Mouse (Mus musculus) left cerebral cortex, adult 11 months (tissue): Measurements from ENCODE around the gene Rpgrip1l.

ENCODE experiments used
- DNase-seq: peaks from one replicate; pipeline ENCODE4 v3.0.0; 2022; ENCODE audit warnings: low spot score

Rpgrip1l gene

DNA sequence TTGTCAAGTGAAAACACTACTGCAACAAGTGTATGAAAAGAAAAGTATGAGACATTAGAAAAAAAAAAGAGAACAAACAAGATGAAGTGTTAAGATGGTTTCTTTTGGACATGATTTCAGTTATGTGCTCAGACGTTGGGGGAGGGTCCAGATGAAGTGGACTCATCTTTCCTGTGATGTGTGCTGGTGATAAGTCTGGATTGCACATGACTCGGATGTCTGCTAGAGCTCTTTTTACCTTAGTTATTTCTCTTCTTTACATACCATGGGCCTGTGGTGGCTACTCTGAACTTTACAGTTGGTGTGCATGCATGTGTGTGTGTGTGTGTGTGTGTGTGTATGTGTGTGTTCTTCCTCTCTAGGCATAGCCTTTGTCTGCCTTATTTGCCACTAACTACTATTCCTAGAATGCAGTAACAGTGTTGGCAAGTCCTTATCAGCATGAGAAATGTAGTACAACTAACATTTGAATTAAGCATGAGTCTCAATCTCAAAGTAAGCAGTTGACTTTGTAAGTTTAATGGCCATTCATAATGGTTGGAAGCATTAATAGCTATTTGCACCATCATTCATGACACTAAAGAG lies 43.6 kb downstream of the Rpgrip1l start:
- no peak for DNase-seq

GRCm38 (mm10) chr8:91264564-91264963 lies 48.5 kb downstream of the Rpgrip1l start:
- no peak for DNase-seq

- DNase-seq: no peak
These were observed 49.1 kb downstream of the Rpgrip1l start for GRCm38 (mm10) chr8:91263939-91264338.

GRCm38 (mm10) chr8:91261598-91261997 lies 51.5 kb downstream of the Rpgrip1l start:
- no peak for DNase-seq

- no peak for DNase-seq
These were observed 62.1 kb downstream of the Rpgrip1l start for GRCm38 (mm10) chr8:91250966-91251365.

DNA sequence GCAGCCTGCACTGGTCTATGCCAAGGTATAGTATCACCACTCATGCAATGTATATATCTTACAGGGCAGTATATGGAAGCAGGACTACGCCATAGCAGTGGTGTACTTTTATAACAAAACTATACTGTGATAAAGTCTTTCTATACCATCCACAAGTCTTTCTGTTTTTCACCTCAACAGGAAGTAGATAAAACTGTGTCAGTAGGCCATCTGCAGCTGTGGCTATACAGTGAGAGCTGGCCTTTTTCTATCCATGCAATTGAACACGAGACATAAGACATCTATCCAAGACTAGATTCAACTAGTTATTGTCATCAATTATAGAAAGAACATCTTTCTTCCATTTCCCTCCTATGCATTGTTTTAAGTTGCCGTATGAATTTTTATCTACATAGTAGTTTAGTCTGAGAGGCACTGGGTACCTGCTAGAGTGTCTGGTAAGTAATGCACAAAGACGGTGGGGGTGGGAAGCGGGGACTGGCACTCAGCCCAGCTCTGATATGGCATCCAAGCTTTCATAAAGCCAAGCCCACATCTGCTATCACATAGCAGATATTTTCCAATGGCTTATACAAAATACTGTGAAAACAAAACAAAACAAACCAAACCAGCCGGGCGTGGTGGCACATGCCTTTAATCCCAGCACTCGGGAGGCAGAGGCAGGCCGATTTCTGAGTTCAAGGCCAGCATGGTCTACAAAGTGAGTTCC lies 63.1 kb downstream of the Rpgrip1l start:
- no peak for DNase-seq

GRCm38 (mm10) chr8:91245821-91246454 lies 67.1 kb downstream of the Rpgrip1l start:
- no peak for DNase-seq

DNA sequence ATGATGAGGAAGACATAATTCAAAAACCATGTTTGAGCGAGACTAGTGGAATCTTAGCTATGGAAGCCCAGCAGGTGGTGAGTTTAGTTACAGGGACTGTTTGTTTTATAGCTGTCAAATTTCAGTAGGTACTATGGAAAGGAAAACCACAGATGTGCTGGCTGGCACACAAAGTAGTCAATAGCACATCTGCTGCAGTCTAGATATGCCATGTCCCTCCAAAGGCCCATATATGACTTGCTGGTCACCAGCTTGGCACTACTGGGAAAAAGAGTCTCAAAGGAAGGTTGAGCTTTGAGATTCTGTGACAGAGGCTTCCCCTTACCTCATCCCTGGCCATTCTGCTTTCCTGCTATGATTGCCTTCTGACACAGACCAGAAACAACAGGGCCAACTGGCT lies 70.3 kb downstream of the Rpgrip1l start:
- no peak for DNase-seq

DNA sequence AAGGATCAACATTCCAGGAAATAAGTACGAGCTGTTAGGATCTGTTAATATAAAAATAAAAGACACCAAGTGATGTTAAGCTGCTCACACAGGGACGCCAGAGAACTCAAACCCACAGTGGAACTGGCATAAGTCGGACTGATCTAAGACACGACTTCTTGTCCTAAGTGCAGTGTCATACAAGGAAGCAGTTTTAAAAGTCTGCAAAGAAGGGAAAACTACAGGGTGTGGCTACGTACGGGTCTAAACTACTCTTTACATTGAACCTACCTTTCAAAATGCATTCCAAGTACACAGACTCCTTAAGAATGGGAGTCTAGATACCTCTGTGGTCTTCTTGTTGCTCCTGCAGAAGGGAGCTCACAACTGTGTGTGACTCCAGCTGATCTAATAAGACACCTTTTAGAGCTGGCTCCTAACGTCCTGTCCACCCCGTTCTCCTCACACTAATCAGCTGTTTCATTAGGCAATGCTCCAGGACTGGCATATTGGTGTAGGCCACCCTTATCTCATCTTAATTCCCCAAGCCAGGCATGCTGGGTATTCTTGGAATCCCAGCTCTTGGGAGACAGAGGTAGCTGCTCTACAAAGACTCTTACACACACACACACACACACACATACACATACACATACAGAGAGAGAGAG lies 71.1 kb downstream of the Rpgrip1l start:
- DNase-seq: no peak

DNA sequence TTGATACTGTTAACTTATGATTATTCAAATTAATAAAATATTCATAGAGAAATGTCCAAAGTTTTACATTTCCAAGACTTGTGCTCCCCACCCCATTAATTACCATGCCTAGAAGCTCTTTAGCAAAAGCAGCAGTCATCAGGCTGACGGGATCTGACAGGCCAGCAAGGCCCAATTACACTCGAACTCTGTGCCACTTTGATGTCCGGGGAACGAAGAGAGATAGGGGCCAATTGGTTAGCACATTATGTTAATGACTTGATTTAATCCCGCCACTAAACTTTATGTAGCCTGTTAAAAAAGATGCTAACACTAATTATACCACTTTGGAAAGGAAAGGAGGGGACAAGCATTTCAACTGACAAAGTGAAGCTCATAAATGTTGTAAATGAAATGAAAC lies 71.7 kb downstream of the Rpgrip1l start:
- no peak for DNase-seq

- no peak for DNase-seq
These were observed 75.9 kb downstream of the Rpgrip1l start for GRCm38 (mm10) chr8:91237191-91237590.

GRCm38 (mm10) chr8:91234097-91234496 lies 79.0 kb downstream of the Rpgrip1l start:
- DNase-seq: no peak

DNA sequence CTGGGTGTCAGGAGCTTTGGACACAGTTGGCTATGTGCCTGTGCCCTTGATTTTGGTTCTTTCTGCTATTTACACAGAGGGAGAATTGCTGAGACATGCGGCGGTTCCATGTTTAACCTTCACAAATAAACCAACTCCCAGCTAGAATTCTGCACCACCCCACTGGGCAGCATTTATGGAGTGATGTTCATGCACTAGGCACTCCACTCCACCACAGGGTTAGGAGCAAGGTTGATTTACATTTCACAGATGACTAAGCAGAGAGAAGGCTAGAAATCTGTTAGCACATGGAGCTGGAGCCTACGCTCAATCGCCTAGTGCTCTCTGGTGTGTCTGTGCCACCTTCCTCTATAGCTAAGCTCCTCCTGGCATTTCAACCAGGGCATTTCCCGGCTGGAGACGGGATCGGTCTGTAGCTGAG lies 85.6 kb downstream of the Rpgrip1l start:
- DNase-seq: no peak

- no peak for DNase-seq
These were observed 88.8 kb downstream of the Rpgrip1l start for GRCm38 (mm10) chr8:91224227-91224626.

- DNase-seq: no peak
These were observed 91.2 kb downstream of the Rpgrip1l start for GRCm38 (mm10) chr8:91221841-91222240.

GRCm38 (mm10) chr8:91218271-91218670 lies 94.8 kb downstream of the Rpgrip1l start:
- no peak for DNase-seq

DNA sequence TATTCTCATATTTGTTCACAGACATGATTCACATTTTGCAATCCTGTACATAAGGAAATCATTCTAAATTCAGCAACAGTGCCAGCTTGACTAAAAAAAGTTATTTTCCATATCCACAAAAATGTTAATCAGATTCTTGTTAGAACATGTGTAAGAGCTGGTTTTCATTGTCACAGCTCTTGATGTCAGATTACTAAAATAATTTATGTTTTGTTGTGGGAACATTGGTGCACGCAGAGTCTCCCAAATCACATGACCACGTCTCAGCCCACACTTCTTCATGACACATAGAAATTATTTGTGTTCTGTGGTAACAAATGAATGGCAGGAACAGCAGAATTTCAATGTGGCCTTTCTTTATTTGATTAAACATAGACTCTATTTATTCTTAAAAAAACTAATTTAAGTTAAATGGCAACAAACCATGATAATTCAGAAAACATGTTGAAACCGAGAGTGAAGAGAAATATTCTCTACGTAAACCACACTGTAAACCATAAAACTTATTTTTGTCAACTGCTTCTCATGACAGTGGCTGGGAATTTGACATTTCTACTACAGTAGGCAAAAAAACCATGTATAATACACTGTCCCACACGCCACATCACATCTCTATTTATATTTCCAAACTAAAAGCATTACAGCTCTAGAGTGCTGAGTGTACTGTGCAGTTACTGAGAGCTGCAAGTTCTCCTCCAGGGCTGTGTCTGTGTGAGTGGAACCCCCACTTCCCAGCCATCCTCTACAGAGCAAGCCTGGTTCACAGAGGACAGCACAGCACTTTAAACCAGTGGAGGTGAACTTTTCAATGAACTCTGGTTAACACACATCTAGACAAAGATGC lies 95.8 kb downstream of the Rpgrip1l start:
- peak; percentile 8 for DNase-seq

- no peak for DNase-seq
These were observed 98.8 kb downstream of the Rpgrip1l start for GRCm38 (mm10) chr8:91214287-91214686.

- no peak for DNase-seq
These were observed 100.1 kb downstream of the Rpgrip1l start for GRCm38 (mm10) chr8:91212948-91213347.

DNA sequence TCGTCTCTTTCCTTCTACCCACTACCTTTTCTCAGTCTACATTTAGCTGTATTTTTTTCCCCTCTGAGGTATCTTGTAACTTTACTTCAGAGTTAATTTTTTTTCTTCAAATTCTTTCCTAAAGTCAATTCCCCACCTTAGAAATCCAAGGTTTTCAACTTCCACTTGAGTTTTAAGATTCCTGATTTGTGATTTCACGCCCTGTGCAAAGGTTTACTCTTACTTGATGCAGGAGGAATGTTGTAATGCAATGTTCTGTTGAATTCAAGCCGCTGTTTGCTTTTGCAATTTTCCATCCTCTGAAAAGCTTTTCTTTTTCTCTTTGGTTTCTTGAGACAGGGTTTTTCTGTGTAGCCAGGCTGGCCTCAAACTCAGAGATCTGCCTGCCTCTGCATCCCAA lies 103.4 kb downstream of the Rpgrip1l start:
- DNase-seq: no peak

GRCm38 (mm10) chr8:91207676-91208075 lies 105.4 kb downstream of the Rpgrip1l start:
- no peak for DNase-seq

DNA sequence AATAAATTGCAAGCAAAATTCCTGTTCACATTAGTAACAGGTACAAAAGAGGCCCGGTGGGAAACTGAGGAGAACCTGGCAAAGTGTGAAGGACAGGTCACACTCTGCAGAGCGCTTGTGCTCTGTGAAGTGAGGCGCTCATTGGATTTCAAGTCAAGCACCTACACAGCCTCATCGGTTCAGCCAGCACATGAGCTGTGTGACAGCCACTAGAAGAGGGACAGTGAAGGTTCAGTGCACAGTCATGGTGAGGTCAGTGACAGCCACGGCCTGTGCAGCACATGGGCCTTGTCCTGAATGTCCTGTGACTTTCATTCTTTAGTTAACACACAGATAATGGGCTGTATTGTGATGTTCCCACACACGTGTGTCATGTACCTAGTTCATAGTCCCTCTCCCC lies 107.2 kb downstream of the Rpgrip1l start:
- no peak for DNase-seq
